Mouse (Mus musculus) midbrain, postnatal 0 days (tissue): ENCODE measurements around the gene Pgghg. TPM values are rescaled to one million over a fixed set of nuclear protein-coding genes. Genes with fewer than 3 reads are reported as not detected.

Source experiments
- ATAC-seq: fragments of 200-750 bp; cut with Nextera tagmentation; 2 replicates; pipeline ENCODE4 v1.8.0; 2017; ENCODE audit warnings: moderate number of reproducible peaks, mild to moderate bottlenecking, moderate TSS enrichment, moderate library complexity; ENCODE audit not compliant: low FRiP score
- DNase-seq: peaks from one replicate; pipeline ENCODE4 v3.0.0-alpha.2; 2015; ENCODE audit warnings: low spot score
- H3K27ac ChIP-seq: fragments of 300-500 bp; sonication (generic); 2 replicates; pipeline ENCODE4 v1.5.1; 2014; ENCODE audit warnings: low read depth, mild to moderate bottlenecking, low read length, mixed read lengths
- H3K27me3 ChIP-seq: fragments of 300-500 bp; sonication (generic); 2 replicates; pipeline ENCODE4 v1.6.1; 2014; ENCODE audit warnings: low read length, control low read depth, mixed read lengths; ENCODE audit not compliant: insufficient read depth
- H3K36me3 ChIP-seq: fragments of 300-500 bp; sonication (generic); 2 replicates; pipeline ENCODE4 v1.6.1; 2014; ENCODE audit warnings: low read length, control low read depth, mixed read lengths; ENCODE audit not compliant: insufficient read depth
- H3K4me1 ChIP-seq: fragments of 300-500 bp; sonication (generic); 2 replicates; pipeline ENCODE4 v1.6.1; 2014; ENCODE audit warnings: mild to moderate bottlenecking, control low read depth, antibody characterized with exemption, low read length, mixed read lengths; ENCODE audit not compliant: insufficient read depth
- H3K4me2 ChIP-seq: fragments of 300-500 bp; sonication (generic); 2 replicates; pipeline ENCODE4 v1.6.1; 2014; ENCODE audit warnings: low read depth, mild to moderate bottlenecking, low read length, mixed read lengths; ENCODE audit not compliant: poor library complexity, severe bottlenecking
- H3K4me3 ChIP-seq: fragments of 300-500 bp; sonication (generic); 2 replicates; pipeline ENCODE4 v1.5.1; 2014; ENCODE audit warnings: low read depth, mild to moderate bottlenecking, low read length, moderate library complexity
- H3K9ac ChIP-seq: fragments of 300-500 bp; sonication (generic); replicated peaks from 2 replicates; pipeline ENCODE4 v1.6.1; 2014; ENCODE audit warnings: mild to moderate bottlenecking, low read length, moderate library complexity, mixed read lengths; ENCODE audit not compliant: poor library complexity, severe bottlenecking
- H3K9me3 ChIP-seq: fragments of 300-500 bp; sonication (generic); 2 replicates; pipeline ENCODE4 v1.6.1; 2016; ENCODE audit warnings: low read length, control low read depth
- CTCF ChIP-seq: IDR thresholded peaks from 2 replicates; pipeline ENCODE4 v1.5.1; 2016; ENCODE audit warnings: antibody characterized with exemption, mild to moderate bottlenecking
- WGBS: fragments of 180-500 bp; shearing (Covaris S2); extraction: QIAGEN DNeasy Blood & Tissue Kit; methylation state at CpG from one replicate; pipeline ENCODE4 v1.1.7; 2014; 5-methylcytosine and 5-hydroxymethylcytosine counted together
- polyA plus RNA-seq: library from polyadenylated mRNA; unstranded; fragments of >200 nt; fragmentation: Nextera tagmentation; extraction: Ambion mirVana; gene quantifications from 2 replicates; pipeline ENCODE4 v1.2.1, GENCODE M21; 2015
- total RNA-seq: library from RNA; depleted of rRNA; stranded (reverse); fragments of >200 nt; gene quantifications from 2 replicates; pipeline ENCODE4 v1.2.3, GENCODE M21; 2014

Pgghg gene
- total and polyA plus RNA-seq, 2 experiments from 2014 or later = 4.4 to 7.8 TPM

GRCm38 (mm10) chr7:140945247-140945646 is 4.1 kb downstream of the Pgghg start:
- H3K27me3 ChIP-seq = no peaks in the 10 kb centered on the region
- WGBS = 91% methylated on average over 5 of the region's 5 CpGs
- no peak overlapping the region for H3K4me3 ChIP-seq
- H3K9ac ChIP-seq = no peak overlapping the region
- H3K4me1 ChIP-seq = no peaks in the 10 kb centered on the region; the same call in 1 of the 2 replicates
- ATAC-seq (no peak), DNase-seq (no peak)
- no peak overlapping the region for H3K4me2 ChIP-seq
- no peak overlapping the region for H3K27ac ChIP-seq
- no peaks in the 10 kb centered on the region for H3K9me3 ChIP-seq
- no peaks in the 10 kb centered on the region for H3K36me3 ChIP-seq
- TF ChIP-seq CTCF = no peak

GRCm38 (mm10) chr7:140946311-140946710 is 5.1 kb downstream of the Pgghg start:
- Histone ChIP-seq H3K4me1 (no peaks in the 10 kb centered on the region; the same call in 1 of the 2 replicates), H3K27me3 (no peaks in the 10 kb centered on the region), H3K9me3 (no peaks in the 10 kb centered on the region), H3K36me3 (no peaks in the 10 kb centered on the region), H3K4me3 (no peak overlapping the region), H3K27ac (no peak overlapping the region), H3K9ac (no peak overlapping the region), H3K4me2 (no peak overlapping the region)
- TF ChIP-seq CTCF = no peak
- ATAC-seq (no peak), DNase-seq (no peak)
- WGBS = 92% methylated on average over 10 of the region's 10 CpGs

- WGBS = 68% methylated on average over 7 of the region's 7 CpGs
- no peak overlapping the region for H3K27ac ChIP-seq
- DNase-seq (no peak), ATAC-seq (no peak)
- no peak for TF ChIP-seq CTCF
- no peak overlapping the region for H3K9ac ChIP-seq
- H3K4me3 ChIP-seq = no peak overlapping the region
- no peaks in the 10 kb centered on the region for H3K9me3 ChIP-seq
- no peaks in the 10 kb centered on the region for H3K4me1 ChIP-seq
- H3K36me3 ChIP-seq = no peaks in the 10 kb centered on the region
- H3K4me2 ChIP-seq = no peak overlapping the region
- H3K27me3 ChIP-seq = no peaks in the 10 kb centered on the region
Observed at GRCm38 (mm10) chr7:140946980-140947379, 5.8 kb downstream of the Pgghg start.

- H3K27me3 ChIP-seq = no peaks in the 10 kb centered on the region
- WGBS = 90% methylated on average over 8 of the region's 8 CpGs
- H3K9ac ChIP-seq = no peak overlapping the region
- no peak for DNase-seq
- no peaks in the 10 kb centered on the region for H3K36me3 ChIP-seq
- TF ChIP-seq CTCF = no peak
- no peak for ATAC-seq
- H3K4me2 ChIP-seq = no peak overlapping the region
- H3K4me3 ChIP-seq = no peak overlapping the region
- no peaks in the 10 kb centered on the region for H3K9me3 ChIP-seq
- no peak overlapping the region for H3K27ac ChIP-seq
- H3K4me1 ChIP-seq = no peaks in the 10 kb centered on the region
Observed at GRCm38 (mm10) chr7:140948161-140948560, 7.0 kb downstream of the Pgghg start.

GRCm38 (mm10) chr7:140949255-140949654 is 8.1 kb downstream of the Pgghg start:
- TF ChIP-seq CTCF = no peak
- H3K9ac ChIP-seq = no peak overlapping the region
- ATAC-seq (no peak), DNase-seq (no peak)
- 94% methylated on average over 6 of the region's 6 CpGs for WGBS
- H3K27me3 ChIP-seq = no peaks in the 10 kb centered on the region
- no peaks in the 10 kb centered on the region for H3K36me3 ChIP-seq
- H3K4me3 ChIP-seq = no peak overlapping the region
- no peak overlapping the region for H3K4me2 ChIP-seq
- H3K27ac ChIP-seq = no peak overlapping the region
- H3K9me3 ChIP-seq = no peaks in the 10 kb centered on the region
- H3K4me1 ChIP-seq = no peaks in the 10 kb centered on the region

- 80% methylated on average over 16 of the region's 16 CpGs for WGBS
- Histone ChIP-seq H3K9me3 (no peaks in the 10 kb centered on the region), H3K27me3 (no peaks in the 10 kb centered on the region), H3K36me3 (no peaks in the 10 kb centered on the region), H3K4me3 (no peak within 1 kb of the TSS), H3K27ac (no peak within 1 kb of the TSS), H3K4me2 (no peak within 1 kb of the TSS), H3K9ac (no peak within 1 kb of the TSS), H3K4me1 (no peaks in the 10 kb centered on the region)
- no peak for TF ChIP-seq CTCF
- DNase-seq (no peak), ATAC-seq (no peak)
Observed at GRCm38 (mm10) chr7:140949824-140950530, 8.8 kb downstream of the Pgghg start, which contains the start of gene Ifitm5. Gene Ifitm5 (minus strand): TSS chr7:140950291.
